Mouse (Mus musculus) limb, embryonic 13.5 days (tissue): ENCODE results near the gene Rpe. TPM values are rescaled to one million over a fixed set of nuclear protein-coding genes. Genes with fewer than 3 reads are reported as not detected.
"Not testable (repeated sequence)": the region's sequence is repeated elsewhere in the genome, so short reads cannot be mapped to it uniquely, and the experiment has no call there.

Experiments
- ATAC-seq: fragments of 200-750 bp; cut with Nextera tagmentation; 2 replicates; pipeline ENCODE4 v1.8.0; 2017; ENCODE audit warnings: low read depth, moderate number of reproducible peaks, moderate TSS enrichment; ENCODE audit not compliant: low FRiP score
- H3K27ac ChIP-seq: fragments of 300-500 bp; sonication (generic); 2 replicates; pipeline ENCODE4 v1.5.1; 2015; ENCODE audit warnings: inconsistent platforms, mild to moderate bottlenecking, moderate library complexity
- H3K27me3 ChIP-seq: fragments of 300-500 bp; sonication (generic); 2 replicates; pipeline ENCODE4 v1.6.1; 2015; ENCODE audit warnings: mild to moderate bottlenecking, inconsistent platforms
- H3K36me3 ChIP-seq: fragments of 300-500 bp; sonication (generic); 2 replicates; pipeline ENCODE4 v1.6.1; 2015; ENCODE audit warnings: inconsistent platforms, mild to moderate bottlenecking, moderate library complexity
- H3K4me1 ChIP-seq: fragments of 300-500 bp; sonication (generic); 2 replicates; pipeline ENCODE4 v1.6.1; 2015; ENCODE audit warnings: inconsistent platforms
- H3K4me2 ChIP-seq: fragments of 300-500 bp; sonication (generic); replicated peaks from 2 replicates; pipeline ENCODE4 v1.6.1; 2015; ENCODE audit warnings: inconsistent platforms, mild to moderate bottlenecking, moderate library complexity
- H3K4me3 ChIP-seq: fragments of 300-500 bp; sonication (generic); 2 replicates; pipeline ENCODE4 v1.5.1; 2015; ENCODE audit warnings: moderate library complexity, mild to moderate bottlenecking, inconsistent platforms
- H3K9ac ChIP-seq: fragments of 300-500 bp; sonication (generic); 2 replicates; pipeline ENCODE4 v1.6.1; 2015; ENCODE audit warnings: mild to moderate bottlenecking, inconsistent platforms
- H3K9me3 ChIP-seq: fragments of 300-500 bp; sonication (generic); 2 replicates; pipeline ENCODE4 v1.6.1; 2016; ENCODE audit warnings: inconsistent platforms
- WGBS: fragments of 180-500 bp; shearing (Covaris S2); methylation state at CpG from one replicate; pipeline ENCODE4 v1.1.7; 2015; 5-methylcytosine and 5-hydroxymethylcytosine counted together
- polyA plus RNA-seq: library from polyadenylated mRNA; unstranded; fragments of >200 nt; fragmentation: Nextera tagmentation; extraction: Ambion mirVana; gene quantifications from 2 replicates; pipeline ENCODE4 v1.2.1, GENCODE M21; 2015

Gene Rpe
- polyA plus RNA-seq, 1 experiment from 2014 or later: 48.2 TPM

GRCm38 (mm10) chr1:66695296-66695695 lies 5.3 kb upstream of the Rpe start:
- ATAC-seq: no peak
- H3K4me3 ChIP-seq: no peak overlapping the region
- no peaks in the 10 kb centered on the region for H3K4me1 ChIP-seq
- no peak overlapping the region for H3K9ac ChIP-seq
- 78% methylated on average over 7 of the region's 7 CpGs for WGBS
- no peaks in the 10 kb centered on the region for H3K27me3 ChIP-seq
- no peaks in the 10 kb centered on the region for H3K9me3 ChIP-seq
- H3K36me3 ChIP-seq: no peaks in the 10 kb centered on the region
- no peak overlapping the region for H3K4me2 ChIP-seq
- no peak overlapping the region for H3K27ac ChIP-seq

GRCm38 (mm10) chr1:66699630-66700029 lies 1.0 kb upstream of the Rpe start:
- H3K4me1 ChIP-seq: peaks cover 22% of the 10 kb centered on the region
- H3K4me2 ChIP-seq, H3K36me3 ChIP-seq, H3K27ac ChIP-seq, H3K9ac ChIP-seq, H3K4me3 ChIP-seq, H3K27me3 ChIP-seq, ATAC-seq, H3K9me3 ChIP-seq: not testable (repeated sequence)
- 89% methylated on average over 10 of the region's 10 CpGs for WGBS

GRCm38 (mm10) chr1:66700149-66700692 lies 410 bp upstream of the Rpe start:
- 0 out of 2 replicates have a peak, but pooled peaks have one; percentile 1 for ATAC-seq
- H3K9ac ChIP-seq: no peak overlapping the region

GRCm38 (mm10) chr1:66701576-66701940 lies 927 bp downstream of the Rpe start:
- H3K4me3 ChIP-seq: peak overlapping the region; percentile 89
- H3K9ac ChIP-seq: peak overlapping the region; percentile 88
- H3K4me2 ChIP-seq: peak overlapping the region; percentile 68
- H3K36me3 ChIP-seq: peaks cover 4% of the 10 kb centered on the region
- H3K4me1 ChIP-seq: peaks cover 23% of the 10 kb centered on the region
- no peak for ATAC-seq
- H3K27ac ChIP-seq: peak overlapping the region; percentile 67; the same call in 1 of the 2 replicates
- H3K27me3 ChIP-seq: no peaks in the 10 kb centered on the region
- 33% methylated on average over 2 of the region's 2 CpGs for WGBS
- no peaks in the 10 kb centered on the region for H3K9me3 ChIP-seq

More at GRCm38 (mm10) chr1:66700149-66700692, 410 bp upstream of the Rpe start:
- H3K27ac ChIP-seq: no peak overlapping the region
- H3K9me3 ChIP-seq: no peaks in the 10 kb centered on the region
- H3K4me3 ChIP-seq: peak overlapping the region; percentile 89
- H3K4me2 ChIP-seq: peak overlapping the region; percentile 68
- 46% methylated on average over 5 of the region's 5 CpGs for whole genome bisulfite sequencing
- no peaks in the 10 kb centered on the region for H3K27me3 ChIP-seq
- peaks cover 23% of the 10 kb centered on the region for H3K4me1 ChIP-seq
- H3K36me3 ChIP-seq: no peaks in the 10 kb centered on the region

GRCm38 (mm10) chr1:66702623-66703345 lies 2.2 kb downstream of the Rpe start:
- Histone ChIP-seq H3K27ac (no peak overlapping the region), H3K4me2 (0 out of 2 replicates have a peak overlapping the region, but pooled peaks have one; percentile 19), H3K36me3 (peaks cover 13% of the 10 kb centered on the region), H3K4me3 (no peak overlapping the region), H3K9ac (no peak overlapping the region), H3K9me3 (no peaks in the 10 kb centered on the region), H3K4me1 (peaks cover 23% of the 10 kb centered on the region), H3K27me3 (no peaks in the 10 kb centered on the region)
- 89% methylated on average over 4 of the region's 4 CpGs for WGBS
- ATAC-seq: no peak

GRCm38 (mm10) chr1:66704523-66704922 lies 3.9 kb downstream of the Rpe start:
- H3K27me3 ChIP-seq: no peaks in the 10 kb centered on the region
- H3K4me3 ChIP-seq: no peak overlapping the region
- H3K9me3 ChIP-seq: no peaks in the 10 kb centered on the region
- peaks cover 25% of the 10 kb centered on the region for H3K36me3 ChIP-seq
- peaks cover 23% of the 10 kb centered on the region for H3K4me1 ChIP-seq
- H3K27ac ChIP-seq: no peak overlapping the region
- WGBS: 82% methylated on average over 6 of the region's 6 CpGs
- no peak overlapping the region for H3K9ac ChIP-seq
- no peak overlapping the region for H3K4me2 ChIP-seq
- no peak for ATAC-seq

- Histone ChIP-seq H3K4me1 (no peaks in the 10 kb centered on the region), H3K27me3 (no peaks in the 10 kb centered on the region), H3K4me3 (no peak overlapping the region), H3K4me2 (no peak overlapping the region), H3K27ac (no peak overlapping the region), H3K36me3 (peaks cover 59% of the 10 kb centered on the region), H3K9me3 (0 out of 2 replicates have a peak, but pooled peaks cover 4% of the 10 kb centered on the region), H3K9ac (no peak overlapping the region)
- WGBS: 88% methylated on average over 3 of the region's 3 CpGs
- ATAC-seq: no peak
These were observed 12.2 kb downstream of the Rpe start for GRCm38 (mm10) chr1:66712859-66713258.

- Histone ChIP-seq H3K9ac (no peak overlapping the region), H3K9me3 (0 out of 2 replicates have a peak, but pooled peaks cover 3% of the 10 kb centered on the region), H3K4me3 (no peak overlapping the region), H3K4me2 (no peak overlapping the region), H3K36me3 (peaks cover 32% of the 10 kb centered on the region), H3K4me1 (no peaks in the 10 kb centered on the region), H3K27ac (no peak overlapping the region), H3K27me3 (no peaks in the 10 kb centered on the region)
- no peak for ATAC-seq
- 72% methylated on average over 1 of the region's 1 CpGs for WGBS
These were observed 29.9 kb downstream of the Rpe start for GRCm38 (mm10) chr1:66730581-66730980.

- H3K4me3 ChIP-seq: no peak overlapping the region
- ATAC-seq: no peak
- H3K9me3 ChIP-seq: no peaks in the 10 kb centered on the region
- H3K4me1 ChIP-seq: no peaks in the 10 kb centered on the region
- no peak overlapping the region for H3K9ac ChIP-seq
- 95% methylated on average over 1 of the region's 1 CpGs for WGBS
- peaks cover 43% of the 10 kb centered on the region for H3K36me3 ChIP-seq
- H3K27me3 ChIP-seq: no peaks in the 10 kb centered on the region
- H3K4me2 ChIP-seq: no peak overlapping the region
- H3K27ac ChIP-seq: no peak overlapping the region
These were observed 68.1 kb downstream of the Rpe start for GRCm38 (mm10) chr1:66768764-66769163.

Other genes with a start within 250 kb of the Rpe start
- 0.67 and 0.82 TPM in 2 replicates for gene Unc80, start 232.5 kb upstream of the Rpe start, polyA plus RNA-seq
- 20.3 and 22.4 TPM in 2 replicates for gene Kansl1l, start 116.7 kb downstream of the Rpe start, polyA plus RNA-seq
- 75.8 and 83.4 TPM in 2 replicates for gene Acadl, start 162.4 kb downstream of the Rpe start, polyA plus RNA-seq
- 383 and 390 TPM in 2 replicates for gene Myl1, start 244.6 kb downstream of the Rpe start, polyA plus RNA-seq